Mouse (Mus musculus): ENCODE results near the gene Aak1.
"Not testable (repeated sequence)": the region's sequence is repeated elsewhere in the genome, so short reads cannot be mapped to it uniquely, and the experiment has no call there.

The Aak1 gene

DNA sequence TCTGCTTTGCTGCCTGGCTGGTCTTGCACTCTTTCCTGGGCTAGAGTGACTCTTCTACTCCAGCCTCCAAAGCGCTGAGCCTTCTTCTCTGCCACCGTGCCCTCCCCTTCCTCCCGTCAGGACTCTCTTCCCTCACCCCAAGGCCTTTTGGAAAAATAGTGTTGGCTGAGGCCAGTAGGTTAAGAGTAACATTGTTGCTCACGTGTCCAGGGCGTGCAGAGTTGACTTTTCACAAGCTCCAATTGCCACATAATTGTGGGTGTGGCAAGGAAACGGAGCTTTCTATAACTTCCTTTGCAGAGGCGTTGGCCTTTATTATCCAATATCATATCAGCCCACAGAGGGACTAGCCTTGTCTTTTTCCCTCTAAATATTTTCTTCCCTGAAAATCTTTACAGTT, 177.7 kb downstream of the Aak1 start:
- DNase-seq (ENCODE audit: low read depth), result no peak

DNA sequence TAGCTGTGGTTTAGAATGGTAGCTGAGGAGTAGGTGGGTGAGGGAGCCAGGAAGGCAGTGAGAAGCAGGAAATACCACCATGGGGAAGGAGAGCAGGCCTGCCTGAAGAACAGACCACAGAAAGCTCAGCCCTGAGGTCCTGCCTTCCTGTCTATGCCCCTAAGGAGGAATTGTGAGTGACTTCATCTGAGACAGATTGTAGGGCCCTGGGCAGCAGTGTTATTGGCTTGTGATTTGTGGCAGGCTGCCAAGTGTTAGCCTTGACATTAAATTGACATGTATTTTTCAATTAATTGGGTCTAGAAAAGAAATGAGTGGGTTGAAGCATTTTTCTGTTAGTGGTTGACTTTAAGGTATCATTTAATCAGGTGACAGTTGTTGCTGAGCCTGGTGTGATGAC, 179.6 kb downstream of the Aak1 start:
- no peak for DNase-seq (ENCODE audit: low read depth)

DNA sequence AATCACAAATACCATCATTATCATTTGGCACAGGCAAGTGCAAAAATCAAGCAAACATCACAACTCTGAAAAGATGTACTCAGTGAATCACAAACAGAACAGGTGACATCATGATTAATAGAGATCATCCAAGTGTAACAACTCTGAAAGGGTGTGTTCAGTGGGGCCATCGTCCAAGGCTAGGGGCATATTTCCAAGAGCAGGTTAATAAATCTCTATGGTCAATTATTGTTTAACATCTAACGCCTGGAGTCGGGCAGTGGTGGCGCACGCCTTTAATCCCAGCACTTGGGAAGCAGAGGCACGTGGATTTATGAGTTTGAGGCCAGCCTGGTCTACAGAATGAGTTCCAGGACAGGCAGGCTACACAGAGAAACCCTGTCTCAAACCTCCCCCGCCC, 182.0 kb downstream of the Aak1 start:
- not testable (repeated sequence) for DNase-seq (ENCODE audit: low read depth)

DNA sequence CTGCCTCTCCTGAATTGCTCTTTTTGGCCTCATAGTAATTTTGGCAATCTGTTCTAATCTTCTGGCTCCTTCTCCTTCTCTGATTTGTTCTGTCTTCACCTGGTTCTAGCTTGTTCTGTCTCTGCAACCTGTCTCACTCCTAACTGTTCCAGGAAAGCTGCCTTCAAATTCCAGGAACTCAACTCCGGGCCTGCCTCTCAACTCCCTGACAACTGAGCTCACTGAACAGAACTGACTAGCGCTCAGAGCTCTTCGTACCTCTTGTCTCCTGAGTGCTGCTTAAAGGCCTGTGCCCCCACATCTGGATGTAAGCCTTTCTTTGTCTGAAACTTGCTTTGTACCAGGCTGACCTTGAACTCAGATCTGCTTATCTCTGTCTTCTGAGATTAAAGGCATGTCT, 183.1 kb downstream of the Aak1 start:
- DNase-seq (ENCODE audit: low read depth), result no peak

DNA sequence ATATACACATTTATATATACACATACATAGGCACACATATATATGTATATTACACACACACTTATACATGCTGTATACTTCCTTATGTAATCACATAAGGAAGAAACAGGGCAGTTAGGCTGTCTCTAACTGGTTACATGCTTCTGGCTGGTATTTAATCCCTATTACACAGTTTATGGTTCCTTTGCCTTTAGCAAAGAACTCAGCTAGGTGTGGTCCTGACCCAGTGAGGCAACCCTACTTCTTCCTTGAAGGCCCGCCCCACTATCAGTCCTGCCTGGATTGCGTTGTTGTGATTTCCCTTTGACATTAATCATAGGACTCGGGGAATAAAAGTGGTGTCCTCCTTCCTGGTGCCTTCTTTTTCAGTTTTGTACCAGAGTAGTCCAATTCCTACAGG, 185.1 kb downstream of the Aak1 start:
- no peak for DNase-seq (ENCODE audit: low read depth)

GRCm38 (mm10) chr6:87037826-87038620, 188.7 kb downstream of the Aak1 start:
- DNase-seq (ENCODE audit: low read depth), result peak; percentile 61

GRCm38 (mm10) chr6:87039161-87039560, 189.8 kb downstream of the Aak1 start:
- DNase-seq (ENCODE audit: low read depth), result no peak

DNA sequence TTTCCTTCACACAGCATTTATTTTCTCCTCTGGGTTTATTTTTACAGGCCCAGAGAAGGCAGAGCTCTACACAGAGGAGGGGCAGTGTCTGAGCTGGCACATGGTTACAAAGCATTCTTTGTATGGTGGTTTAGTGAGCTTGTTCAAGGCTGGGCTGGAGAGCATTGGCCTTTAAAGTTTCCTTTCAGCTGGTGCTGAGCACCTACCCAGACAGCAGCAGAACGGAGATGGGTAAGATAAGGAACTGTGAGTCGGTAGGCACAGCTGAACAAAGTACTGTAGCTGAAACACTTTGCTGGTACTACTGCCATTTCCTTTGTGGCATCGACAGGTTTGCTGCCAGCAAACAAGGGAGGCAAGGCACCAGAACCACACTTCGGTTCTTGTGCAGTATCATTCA, 191.7 kb downstream of the Aak1 start:
- peak; percentile 85 for DNase-seq (ENCODE audit: low read depth)

- no peak for DNase-seq (ENCODE audit: low read depth)
Observed at GRCm38 (mm10) chr6:87041431-87041830, 192.1 kb downstream of the Aak1 start.

- no peak for DNase-seq (ENCODE audit: low read depth)
Observed at GRCm38 (mm10) chr6:87042004-87042336, 192.7 kb downstream of the Aak1 start.

- DNase-seq (ENCODE audit: low read depth), result peak; percentile 96
Observed at GRCm38 (mm10) chr6:87042337-87043130, 193.2 kb downstream of the Aak1 start, which contains the start of gene Gfpt1. Gene Gfpt1, plus strand, starts transcription at chr6:87042846.

DNA sequence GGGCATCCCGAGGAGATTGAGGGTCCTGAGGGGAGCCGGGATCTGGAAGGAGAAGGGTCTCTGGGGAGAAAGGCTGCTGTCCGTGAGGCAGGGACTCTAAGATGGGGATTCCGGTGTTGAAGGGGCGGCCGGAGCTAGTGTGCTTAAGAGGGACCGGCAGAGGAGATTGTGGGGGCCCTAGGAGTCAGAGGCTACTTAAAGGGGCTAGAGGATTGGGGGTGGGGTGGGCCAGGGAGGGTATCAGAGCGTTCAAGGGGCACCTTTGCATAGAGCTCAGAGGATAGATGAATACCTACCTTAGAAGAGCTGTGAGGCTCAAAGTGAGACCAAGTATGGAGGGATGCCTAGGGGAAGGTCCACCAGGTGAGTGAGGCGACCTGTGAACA, 193.8 kb downstream of the Aak1 start:
- DNase-seq (ENCODE audit: low read depth), result no peak

DNA sequence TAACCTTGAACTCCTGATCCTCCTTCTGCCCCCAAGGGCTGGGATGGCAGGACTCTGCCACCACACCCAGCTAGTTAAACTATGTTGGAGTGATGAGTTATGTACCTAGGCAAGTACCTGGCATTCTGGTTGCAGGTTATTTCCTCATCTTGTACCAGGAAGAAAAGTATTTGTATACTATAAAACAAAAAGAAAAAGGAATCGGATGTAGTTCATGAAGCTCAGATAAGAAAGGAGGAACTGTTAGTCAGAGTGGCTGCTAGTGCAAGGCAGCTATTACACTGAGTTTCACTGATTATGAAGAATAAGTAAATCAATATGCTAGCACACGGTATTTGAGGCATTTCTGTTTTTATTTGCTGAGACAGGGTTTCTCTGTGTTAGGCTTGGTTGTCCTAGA, 195.6 kb downstream of the Aak1 start:
- no peak for DNase-seq (ENCODE audit: low read depth)

DNA sequence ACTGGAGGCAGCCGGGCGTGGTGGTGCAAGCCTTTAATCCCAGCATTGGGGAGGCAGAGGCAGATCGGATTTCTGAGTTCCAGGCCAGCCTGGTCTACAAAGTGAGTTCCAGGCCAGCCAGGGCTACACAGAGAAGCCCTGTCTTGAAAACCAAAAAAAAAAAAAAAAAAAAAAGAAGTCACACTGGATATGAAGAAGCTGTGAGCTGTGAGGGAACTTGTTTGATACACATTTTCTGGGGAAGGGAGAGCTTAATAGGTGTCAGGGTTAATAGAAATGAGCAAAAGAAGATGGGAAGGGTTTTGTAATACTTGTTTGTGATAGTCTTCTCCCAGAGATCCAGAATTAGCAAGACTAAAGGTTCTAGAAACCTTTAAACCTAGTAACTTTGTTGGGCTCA, 196.2 kb downstream of the Aak1 start:
- DNase-seq (ENCODE audit: low read depth), result no peak

DNA sequence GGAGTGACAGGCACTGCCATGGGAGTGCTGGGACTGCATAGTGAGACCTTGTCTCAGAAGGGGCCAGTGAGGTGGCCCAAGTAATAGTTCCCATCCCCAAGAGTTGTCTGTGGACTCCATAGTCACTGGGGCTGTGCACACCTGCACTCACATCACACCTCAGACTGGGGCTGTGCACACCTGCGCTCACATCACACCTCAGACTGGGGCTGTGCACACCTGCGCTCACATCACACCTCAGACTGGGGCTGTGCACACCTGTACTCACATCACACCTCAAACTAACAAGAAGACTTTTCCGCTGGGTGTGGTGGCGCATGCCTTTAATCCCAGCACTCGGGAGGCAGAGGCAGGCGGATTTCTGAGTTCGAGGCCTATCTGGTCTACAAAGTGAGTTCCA, 199.4 kb downstream of the Aak1 start:
- not testable (repeated sequence) for DNase-seq (ENCODE audit: low read depth)

DNA sequence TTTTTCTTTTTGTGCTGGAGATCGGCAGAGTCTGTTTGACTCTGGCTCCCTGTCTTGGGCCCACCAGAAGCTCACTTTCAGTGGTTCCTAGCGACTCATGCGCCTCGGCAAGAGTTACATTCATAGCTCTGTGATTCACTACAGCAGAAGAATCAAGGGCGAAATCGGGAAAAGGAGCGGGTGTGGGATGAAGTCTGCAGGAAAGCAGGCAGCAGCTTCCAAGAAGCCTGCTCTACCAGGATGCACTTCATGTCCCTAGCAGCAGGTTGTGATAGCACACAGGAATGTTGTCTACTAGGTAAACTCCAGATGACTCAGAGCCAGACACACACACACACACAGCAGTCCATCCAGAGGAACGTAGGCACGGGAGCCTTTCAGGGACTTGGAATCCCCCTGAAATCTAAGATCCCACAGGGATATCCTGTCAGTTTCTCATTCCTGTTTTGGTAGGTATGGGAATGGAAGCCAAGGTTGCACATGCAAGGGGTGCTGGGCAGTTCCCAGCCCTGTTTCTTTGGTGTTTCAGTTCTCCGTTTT, 202.6 kb downstream of the Aak1 start:
- DNase-seq (ENCODE audit: low read depth), result no peak

Data from naive thymus-derived CD4-positive, alpha-beta T cell, adult 2 months (primary cell).